10 mouse cellular contexts compared by ENCODE assay signal in the genomic region with DNA sequence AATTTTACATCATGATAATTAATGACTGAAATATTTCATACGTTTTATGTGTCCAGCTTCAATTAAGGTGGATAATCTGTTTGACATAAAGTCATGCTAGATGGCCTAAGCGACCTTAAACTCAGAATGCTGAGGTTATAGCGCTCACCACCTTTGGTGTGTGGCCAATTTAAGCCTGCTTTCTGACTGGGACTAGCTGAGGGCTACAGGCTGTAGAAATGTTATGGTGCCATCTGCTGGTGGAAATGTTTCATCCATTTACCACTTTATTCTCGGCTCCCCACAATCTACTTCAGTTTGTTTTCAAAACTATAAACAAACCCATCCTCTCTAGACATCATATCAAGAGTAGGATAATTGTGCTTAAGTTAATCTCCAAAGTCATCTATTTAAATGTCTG. TPM values are rescaled to one million over a fixed set of nuclear protein-coding genes. Genes with fewer than 3 reads are reported as not detected.
DNase-seq lines count a peak whose midpoint lies in the region; ATAC-seq lines count a peak whose summit lies in the region.
"Had no signal": no experiment of that assay in that cellular context is flagged by ENCODE, and none has a peak within 500 bp of the region (broad histone marks: within the 10 kb centered on the region; RNA-seq: fewer than 3 reads in every experiment).

No protein-coding gene starts in this region.

- no peaks in the 10 kb centered on the region for H3K9me3 ChIP-seq in heart, embryonic 10.5 days
- no peaks in the 10 kb centered on the region for H3K9me3 ChIP-seq in forebrain, embryonic 13.5 days (replicated peaks)
- H3K9me3 ChIP-seq in midbrain, embryonic 14.5 days (ENCODE audit: control insufficient read depth, low read length), result no peaks in the 10 kb centered on the region
- H3K9me3 ChIP-seq: embryonic facial prominence, embryonic 12.5 days; limb, embryonic 15.5 days had no signal

- DNase-seq in heart, postnatal 10 days, result peak; percentile 48 to 74
- no peak for DNase-seq in heart, embryonic 10.5 days (ENCODE audit: low spot score)
- DNase-seq in CD4-positive helper T cell, adult 2 months (ENCODE audit: low read depth, low spot score), result peak; percentile 14
- DNase-seq in ZHBTc4 (ENCODE audit: low read depth, low spot score), result peak; percentile 62
- DNase-seq in layer of hippocampus, postnatal 10 days (ENCODE audit: low spot score in 2 of 2), result peak; percentile 51 to 62
- peak; percentile 90 for DNase-seq in midbrain, embryonic 14.5 days

- no peaks in the 10 kb centered on the region for H3K36me3 ChIP-seq in heart, embryonic 10.5 days
- H3K36me3 ChIP-seq in forebrain, embryonic 13.5 days (ENCODE audit: poor library complexity, severe bottlenecking), result no peaks in the 10 kb centered on the region
- H3K36me3 ChIP-seq in midbrain, embryonic 14.5 days (ENCODE audit: control insufficient read depth, insufficient read depth, low read length), result no peaks in the 10 kb centered on the region
- H3K36me3 ChIP-seq: embryonic facial prominence, embryonic 12.5 days; limb, embryonic 15.5 days had no signal

- ATAC-seq in forebrain, embryonic 13.5 days, result peak; percentile 51; the same call in 1 of the 2 replicates
- ATAC-seq in midbrain, embryonic 14.5 days (ENCODE audit: low FRiP score, low TSS enrichment), result no peak; the same call in 1 of the 2 replicates
- no peak for ATAC-seq in activated CD4-positive, CD25-positive, alpha-beta regulatory T cell, adult 4 months

- H3K4me2 ChIP-seq in forebrain, embryonic 13.5 days, result no peak overlapping the region
- no peak overlapping the region for H3K4me2 ChIP-seq in midbrain, embryonic 14.5 days (ENCODE audit: low read length)
- H3K4me2 ChIP-seq: embryonic facial prominence, embryonic 12.5 days; limb, embryonic 15.5 days had no signal

- no peak overlapping the region for H3K27ac ChIP-seq in heart, embryonic 10.5 days
- H3K27ac ChIP-seq in forebrain, embryonic 13.5 days, result no peak overlapping the region
- H3K27ac ChIP-seq in midbrain, embryonic 14.5 days (replicated peaks; ENCODE audit: low read depth, low read length), result no peak overlapping the region
- H3K27ac ChIP-seq: embryonic facial prominence, embryonic 12.5 days; limb, embryonic 15.5 days had no signal

- WGBS in heart, embryonic 10.5 days, result 6% methylated on average over 4 of the region's 4 CpGs
- WGBS in forebrain, embryonic 13.5 days, result 7% methylated on average over 4 of the region's 4 CpGs
- 6% methylated on average over 4 of the region's 4 CpGs for WGBS in midbrain, embryonic 14.5 days

- H3K27me3 ChIP-seq in heart, embryonic 10.5 days (ENCODE audit: insufficient read depth, poor library complexity, severe bottlenecking), result no peaks in the 10 kb centered on the region; the same call in 1 of the 2 replicates
- peaks cover 6% of the 10 kb centered on the region; the same call in 1 of the 2 replicates for H3K27me3 ChIP-seq in forebrain, embryonic 13.5 days
- H3K27me3 ChIP-seq in midbrain, embryonic 14.5 days (ENCODE audit: control insufficient read depth, insufficient read depth, low read length), result no peaks in the 10 kb centered on the region
- H3K27me3 ChIP-seq: embryonic facial prominence, embryonic 12.5 days; limb, embryonic 15.5 days had no signal

- H3K4me1 ChIP-seq in heart, embryonic 10.5 days, result no peaks in the 10 kb centered on the region
- no peaks in the 10 kb centered on the region for H3K4me1 ChIP-seq in forebrain, embryonic 13.5 days
- no peaks in the 10 kb centered on the region for H3K4me1 ChIP-seq in midbrain, embryonic 14.5 days (ENCODE audit: control insufficient read depth, insufficient read depth, low read length)
- H3K4me1 ChIP-seq: embryonic facial prominence, embryonic 12.5 days; limb, embryonic 15.5 days had no signal

- no peak overlapping the region for H3K4me3 ChIP-seq in heart, embryonic 10.5 days
- no peak overlapping the region for H3K4me3 ChIP-seq in forebrain, embryonic 13.5 days
- H3K4me3 ChIP-seq in midbrain, embryonic 14.5 days (replicated peaks; ENCODE audit: low read depth, low read length), result no peak overlapping the region
- H3K4me3 ChIP-seq: embryonic facial prominence, embryonic 12.5 days; limb, embryonic 15.5 days had no signal

- intact Hi-C loops in heart, postnatal 10 days (cut with DNase I), result loop anchor here (1.0 to 2.0 kb wide), 2 partner anchors 370 to 601 kb away; no protein-coding TSS in a partner anchor

- H3K9ac ChIP-seq in forebrain, embryonic 13.5 days, result no peak overlapping the region
- no peak overlapping the region for H3K9ac ChIP-seq in midbrain, embryonic 14.5 days (replicated peaks; ENCODE audit: low read length)
- H3K9ac ChIP-seq: embryonic facial prominence, embryonic 12.5 days; limb, embryonic 15.5 days had no signal

RNA-seq across cellular contexts. Expression of a gene that starts 8.2 kb away (rescaled TPM):
- under 1 TPM; 0.53 to 0.57 TPM for total RNA-seq in heart, postnatal 10 days (2021)
- 0.04 and 0.29 TPM in 2 replicates for polyA plus RNA-seq in heart, embryonic 10.5 days (2016; fragmentation: Nextera tagmentation; extraction: Ambion mirVana)
- 0.79 TPM in 1 of 2 replicates, not detected in the other for polyA plus RNA-seq in forebrain, embryonic 13.5 days (2015; fragmentation: Nextera tagmentation; extraction: Ambion mirVana)
- 1 to 10 TPM in 1 of 2 experiments, under 1 TPM in 1; 0.75 to 1.0 TPM for total RNA-seq in layer of hippocampus, postnatal 10 days (2021)
- 0.11 TPM in 1 of 2 replicates, not detected in the other for polyA plus RNA-seq in midbrain, embryonic 14.5 days (2014; fragmentation: Nextera tagmentation; extraction: Ambion mirVana)
- under 1 TPM in 1 of 2 experiments, not detected in 1; 0.08 TPM for polyA plus RNA-seq in activated CD4-positive, CD25-positive, alpha-beta regulatory T cell, adult 4 months (2017; shearing (Covaris generic))

RNA-seq across cellular contexts. Expression of a gene that starts 43.9 kb away (rescaled TPM):
- under 1 TPM; 0.05 to 0.37 TPM for total RNA-seq in heart, postnatal 10 days (2021)
- 0.12 and 0.14 TPM in 2 replicates for polyA plus RNA-seq in heart, embryonic 10.5 days (2016; fragmentation: Nextera tagmentation; extraction: Ambion mirVana)
- 0.61 and 0.65 TPM in 2 replicates for polyA plus RNA-seq in forebrain, embryonic 13.5 days (2015; fragmentation: Nextera tagmentation; extraction: Ambion mirVana)
- 10 to 100 TPM; 34.1 to 34.5 TPM for total RNA-seq in layer of hippocampus, postnatal 10 days (2021)
- 2.3 and 2.5 TPM in 2 replicates for polyA plus RNA-seq in midbrain, embryonic 14.5 days (2014; fragmentation: Nextera tagmentation; extraction: Ambion mirVana)
- not detected for polyA plus RNA-seq in activated CD4-positive, CD25-positive, alpha-beta regulatory T cell, adult 4 months (2017; shearing (Covaris generic))
